Mouse (Mus musculus) limb, embryonic 12.5 days (tissue): ENCODE measurements at regions not wholly inside any gene's neighbourhood (a gene's known extent, or its start where the extent isn't known, plus 50 kb on each side); places are given as distances from the start of the nearest gene placed in this dataset.
A peak's percentile ranks its signal among the peaks of the same experiment; 100 is the strongest.

Experiments
- ATAC-seq: fragments of 200-750 bp; cut with Nextera tagmentation; 2 replicates; pipeline ENCODE4 v1.8.0; 2017; ENCODE audit warnings: low read depth, moderate TSS enrichment; ENCODE audit not compliant: insufficient number of reproducible peaks, insufficient read depth, low FRiP score, low TSS enrichment
- H3K27ac ChIP-seq: fragments of 300-500 bp; sonication (generic); 2 replicates; pipeline ENCODE4 v1.5.1; 2016; ENCODE audit warnings: mild to moderate bottlenecking, moderate library complexity
- H3K27me3 ChIP-seq: fragments of 300-500 bp; sonication (generic); 2 replicates; pipeline ENCODE4 v1.6.1; 2016; ENCODE audit warnings: mild to moderate bottlenecking, moderate library complexity
- H3K36me3 ChIP-seq: fragments of 300-500 bp; sonication (generic); 2 replicates; pipeline ENCODE4 v1.6.1; 2016; ENCODE audit warnings: mild to moderate bottlenecking, moderate library complexity
- H3K4me1 ChIP-seq: fragments of 300-500 bp; sonication (generic); replicated peaks from 2 replicates; pipeline ENCODE4 v1.6.1; 2016
- H3K4me2 ChIP-seq: fragments of 300-500 bp; sonication (generic); 2 replicates; pipeline ENCODE4 v1.6.1; 2016; ENCODE audit warnings: mild to moderate bottlenecking, moderate library complexity
- H3K4me3 ChIP-seq: fragments of 300-500 bp; sonication (generic); replicated peaks from 2 replicates; pipeline ENCODE4 v1.5.1; 2016; ENCODE audit warnings: mild to moderate bottlenecking
- H3K9ac ChIP-seq: fragments of 300-500 bp; sonication (generic); replicated peaks from 2 replicates; pipeline ENCODE4 v1.6.1; 2016; ENCODE audit warnings: mild to moderate bottlenecking, moderate library complexity
- H3K9me3 ChIP-seq: fragments of 300-500 bp; sonication (generic); 2 replicates; pipeline ENCODE4 v1.6.1; 2016; ENCODE audit warnings: mild to moderate bottlenecking, moderate library complexity
- WGBS: fragments of 180-500 bp; shearing (Covaris S2); methylation state at CpG from one replicate; pipeline ENCODE4 v1.1.7; 2016; 5-methylcytosine and 5-hydroxymethylcytosine counted together

GRCm38 (mm10) chr19:18334639-18335038, 297.0 kb downstream of the Ostf1 start:
- H3K27me3 ChIP-seq: 0 out of 2 replicates have a peak, but pooled peaks cover 2% of the 10 kb centered on the region
- WGBS: 44% methylated on average over 7 of the region's 7 CpGs
- no peak overlapping the region for H3K9ac ChIP-seq

DNA sequence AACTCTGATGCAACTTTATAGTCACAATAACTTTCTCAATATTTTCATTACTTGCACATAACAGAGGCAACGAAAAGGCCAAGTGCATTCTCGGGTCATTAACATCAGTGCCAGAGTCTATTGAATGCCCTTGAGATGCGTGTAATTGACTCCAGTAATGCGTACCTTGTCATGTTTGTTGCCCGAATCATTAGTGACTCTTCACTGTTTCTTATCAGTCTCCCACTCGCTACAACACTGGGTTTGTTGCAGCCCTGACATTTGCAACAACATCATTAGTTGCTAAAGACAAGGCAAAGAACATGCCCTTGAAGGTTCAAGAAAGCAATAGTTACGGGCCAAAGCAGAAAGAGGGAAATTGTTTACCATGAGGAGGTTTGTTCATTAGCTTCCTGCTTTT, 299.8 kb downstream of the Ostf1 start:
- Histone ChIP-seq H3K9ac (no peak overlapping the region), H3K27me3 (0 out of 2 replicates have a peak, but pooled peaks cover 2% of the 10 kb centered on the region), H3K4me1 (peaks cover 3% of the 10 kb centered on the region), H3K4me2 (no peak overlapping the region), H3K9me3 (no peaks in the 10 kb centered on the region), H3K36me3 (no peaks in the 10 kb centered on the region), H3K27ac (no peak overlapping the region), H3K4me3 (no peak overlapping the region)
- no peak for ATAC-seq
- 70% methylated on average over 7 of the region's 7 CpGs for WGBS

More at GRCm38 (mm10) chr19:18334639-18335038, 297.0 kb downstream of the Ostf1 start:
- Histone ChIP-seq H3K9me3 (no peaks in the 10 kb centered on the region), H3K27ac (no peak overlapping the region), H3K4me1 (peaks cover 3% of the 10 kb centered on the region), H3K4me3 (no peak overlapping the region), H3K4me2 (no peak overlapping the region), H3K36me3 (no peaks in the 10 kb centered on the region)
- no peak for ATAC-seq

- Histone ChIP-seq H3K36me3 (no peaks in the 10 kb centered on the region), H3K9me3 (no peaks in the 10 kb centered on the region), H3K4me3 (no peak overlapping the region), H3K4me2 (no peak overlapping the region), H3K27me3 (0 out of 2 replicates have a peak, but pooled peaks cover 2% of the 10 kb centered on the region), H3K4me1 (peaks cover 3% of the 10 kb centered on the region), H3K27ac (no peak overlapping the region), H3K9ac (no peak overlapping the region)
- no peak for ATAC-seq
- WGBS: 84% methylated on average over 2 of the region's 2 CpGs
These were observed 302.2 kb downstream of the Ostf1 start for GRCm38 (mm10) chr19:18329421-18329820.

DNA sequence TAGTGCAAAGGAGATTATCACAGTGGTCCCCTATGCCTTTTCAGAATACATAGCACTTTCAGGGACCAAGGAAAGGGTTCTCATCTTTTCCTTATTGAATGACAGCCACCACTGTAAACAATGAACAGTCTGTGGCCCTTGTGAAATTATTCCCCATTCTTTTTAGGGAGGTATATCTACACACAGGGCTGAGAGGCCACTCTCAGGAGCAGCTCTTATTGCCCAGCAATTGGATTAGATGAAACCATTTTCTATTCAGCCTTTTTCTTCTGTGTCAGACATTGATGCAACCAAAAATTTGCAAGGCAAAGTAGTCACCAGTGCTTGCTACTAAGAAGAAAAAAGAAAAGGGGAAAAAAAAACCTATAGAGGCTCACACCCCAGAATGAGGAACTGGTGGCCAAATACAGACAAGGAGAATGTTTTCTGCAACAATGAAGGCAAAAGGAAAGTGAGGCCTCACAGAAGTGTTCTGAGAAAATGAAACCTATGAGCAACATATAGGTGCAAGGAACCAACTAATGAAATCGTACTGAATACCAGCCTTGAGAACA, 313.2 kb downstream of the Ostf1 start:
- Histone ChIP-seq H3K4me1 (no peaks in the 10 kb centered on the region), H3K9me3 (no peaks in the 10 kb centered on the region), H3K36me3 (no peaks in the 10 kb centered on the region), H3K27me3 (no peaks in the 10 kb centered on the region), H3K4me2 (no peak overlapping the region), H3K4me3 (no peak overlapping the region), H3K27ac (no peak overlapping the region), H3K9ac (no peak overlapping the region)
- 78% methylated on average over 1 of the region's 1 CpGs for WGBS
- ATAC-seq: no peak

DNA sequence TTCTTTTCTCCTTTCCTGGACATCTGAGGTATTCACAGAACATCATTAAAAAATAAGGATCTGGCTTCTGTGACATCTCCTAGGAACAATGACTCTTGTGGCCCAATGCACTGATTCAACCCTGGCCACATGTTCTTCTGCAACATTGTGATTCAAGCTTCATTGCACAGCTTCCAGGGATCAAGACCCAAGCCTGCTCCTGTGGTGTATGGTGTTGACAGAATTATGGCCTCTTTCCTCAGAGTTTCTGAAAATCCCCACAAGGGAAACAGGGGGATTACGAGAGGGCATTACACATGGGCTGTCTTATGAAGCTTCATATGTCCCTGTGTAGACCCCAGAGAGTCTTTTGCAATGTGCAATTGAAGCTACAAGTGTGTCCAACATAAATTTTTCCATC, 358.2 kb downstream of the Ostf1 start:
- Histone ChIP-seq H3K9ac (no peak overlapping the region), H3K9me3 (no peaks in the 10 kb centered on the region), H3K4me3 (no peak overlapping the region), H3K27me3 (no peaks in the 10 kb centered on the region), H3K4me2 (no peak overlapping the region), H3K27ac (no peak overlapping the region), H3K4me1 (no peaks in the 10 kb centered on the region), H3K36me3 (no peaks in the 10 kb centered on the region)
- WGBS: 30% methylated on average over 1 of the region's 1 CpGs
- no peak for ATAC-seq

- no peaks in the 10 kb centered on the region; the same call in 1 of the 2 replicates for H3K4me1 ChIP-seq
- no peak overlapping the region for H3K9ac ChIP-seq
- H3K9me3 ChIP-seq: no peaks in the 10 kb centered on the region
- no peaks in the 10 kb centered on the region for H3K27me3 ChIP-seq
- no peak overlapping the region for H3K27ac ChIP-seq
- H3K36me3 ChIP-seq: no peaks in the 10 kb centered on the region
- no peak for ATAC-seq
- 60% methylated on average over 14 of the region's 14 CpGs for WGBS
- H3K4me3 ChIP-seq: no peak overlapping the region
- peak overlapping the region; percentile 15; the same call in 1 of the 2 replicates for H3K4me2 ChIP-seq
These were observed 376.4 kb downstream of the Ostf1 start for GRCm38 (mm10) chr19:18255074-18255684.

DNA sequence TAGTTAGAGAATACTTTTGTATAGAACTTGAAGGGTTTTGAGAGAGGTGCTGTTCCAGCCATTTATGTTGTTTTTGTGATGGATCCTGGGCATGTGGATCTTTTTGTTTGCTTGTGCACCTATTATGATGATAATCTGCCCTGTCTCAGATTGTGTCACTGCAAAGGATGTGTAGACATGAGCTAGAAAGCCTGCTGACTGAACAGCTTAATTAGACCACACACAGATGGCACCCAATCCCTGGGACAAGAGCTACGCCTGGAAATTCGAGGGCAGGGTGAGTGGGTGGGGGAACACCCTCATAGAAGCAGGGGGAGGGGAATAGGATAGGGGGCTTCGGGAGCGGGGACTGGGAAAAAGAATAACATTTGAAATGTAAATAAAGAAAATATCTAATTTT, 378.3 kb downstream of the Ostf1 start:
- Histone ChIP-seq H3K9me3 (no peaks in the 10 kb centered on the region), H3K36me3 (no peaks in the 10 kb centered on the region), H3K27ac (no peak overlapping the region), H3K27me3 (no peaks in the 10 kb centered on the region), H3K4me2 (no peak overlapping the region), H3K9ac (no peak overlapping the region), H3K4me3 (no peak overlapping the region), H3K4me1 (no peaks in the 10 kb centered on the region; the same call in 1 of the 2 replicates)
- 75% methylated on average over 4 of the region's 4 CpGs for WGBS
- no peak for ATAC-seq
